Mouse (Mus musculus): ENCODE results near the gene Col4a1.

The Col4a1 gene

DNA sequence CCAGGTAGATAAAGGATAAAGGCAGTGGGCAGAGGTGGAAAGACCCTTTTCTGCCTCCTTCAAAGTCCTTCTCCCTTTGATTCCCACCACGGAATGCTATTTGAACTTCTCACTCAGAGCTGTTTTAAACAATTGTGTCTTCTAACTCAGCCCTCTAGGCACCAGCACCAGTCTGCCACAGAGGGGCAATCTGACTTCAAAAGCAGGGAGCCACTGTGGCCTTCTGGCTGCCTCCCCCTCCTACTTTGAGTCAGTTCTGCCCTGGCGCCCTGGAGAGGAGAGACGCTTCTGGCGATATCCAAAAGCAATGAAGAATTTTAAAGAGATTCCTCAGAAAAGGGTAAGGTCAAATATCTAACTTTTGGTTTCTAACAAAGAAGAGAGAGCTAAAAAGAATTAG lies 82.3 kb downstream of the Col4a1 start:
- no peak for DNase-seq (ENCODE audit: low spot score)

DNA sequence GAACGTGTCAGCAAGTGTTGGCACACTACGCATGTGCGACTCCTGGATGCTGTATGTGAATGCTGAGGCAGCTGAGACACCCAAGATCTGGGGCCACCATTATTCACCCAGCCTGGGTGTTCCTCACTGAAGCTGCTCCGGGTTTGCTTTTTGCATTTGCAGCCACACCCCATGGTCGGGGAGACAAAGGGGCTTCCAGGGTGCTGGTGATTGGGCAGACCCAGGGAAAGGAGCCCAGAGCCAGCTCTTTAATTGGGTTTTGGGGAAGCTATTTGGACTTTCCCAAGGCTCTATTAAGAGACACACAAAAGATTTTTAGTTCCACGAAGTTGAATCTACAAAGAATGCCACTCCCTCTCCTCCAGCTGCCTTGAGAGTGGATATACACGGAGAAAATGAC lies 85.2 kb downstream of the Col4a1 start:
- DNase-seq (ENCODE audit: low spot score), result no peak

DNA sequence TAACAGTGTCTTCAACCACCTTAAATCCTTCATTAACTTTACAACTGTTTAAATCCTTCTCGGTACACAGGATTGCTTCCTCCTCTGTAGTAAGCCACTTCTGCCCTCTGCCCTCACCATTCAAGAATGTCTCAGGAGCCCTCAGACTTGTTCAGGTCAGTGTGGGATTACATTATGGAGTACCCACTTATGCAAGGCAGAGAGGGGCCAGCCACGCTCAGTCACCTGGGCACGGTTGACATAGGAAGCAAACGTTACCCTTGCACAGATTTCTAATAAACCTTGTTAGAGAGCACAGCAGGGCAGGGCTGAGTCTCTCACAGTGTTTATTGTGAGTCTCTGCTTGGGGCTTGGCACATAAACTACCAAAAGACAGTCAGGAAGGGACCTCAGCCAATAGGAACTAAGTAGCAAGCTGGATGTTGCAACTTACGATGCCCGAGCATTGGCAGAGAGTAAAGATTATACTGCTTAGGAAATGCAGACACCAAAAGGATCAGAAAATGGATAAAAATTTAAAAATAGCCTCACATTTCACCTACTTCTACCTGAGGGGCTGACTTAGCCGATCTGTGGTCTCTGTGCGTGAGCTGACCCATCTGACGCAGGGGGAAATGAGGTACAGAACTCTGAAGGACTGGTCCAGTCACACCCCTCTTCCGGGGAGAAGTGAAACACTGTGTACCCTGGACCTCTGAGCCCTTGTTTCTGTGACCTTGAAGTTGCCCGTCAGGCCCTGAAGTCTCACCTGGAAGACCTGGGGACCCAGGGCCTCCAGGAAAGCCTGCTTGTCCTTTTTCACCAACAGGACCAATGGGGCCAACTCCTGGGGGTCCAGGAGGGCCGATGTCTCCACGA lies 86.8 kb downstream of the Col4a1 start:
- no peak for DNase-seq (ENCODE audit: low spot score)

DNA sequence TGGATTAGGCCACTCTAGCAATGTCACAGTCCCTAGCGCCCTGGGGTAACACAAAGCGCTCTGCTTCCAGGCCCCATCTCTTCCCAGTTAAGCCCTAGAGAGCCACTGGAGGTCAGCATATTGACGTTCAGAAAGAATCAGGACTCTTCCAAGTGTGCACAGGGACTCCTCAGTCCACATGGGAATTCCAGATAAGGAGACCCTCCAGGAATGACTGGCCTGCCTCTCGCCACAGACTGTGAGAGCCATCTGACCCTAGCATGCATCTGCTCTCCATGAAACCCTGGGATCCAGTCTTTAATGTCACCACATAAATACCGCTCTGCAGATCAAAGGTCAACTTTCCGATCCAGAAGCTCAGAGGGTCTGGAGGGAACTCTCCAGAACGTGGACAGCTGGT lies 88.4 kb downstream of the Col4a1 start:
- DNase-seq (ENCODE audit: low spot score), result no peak

DNA sequence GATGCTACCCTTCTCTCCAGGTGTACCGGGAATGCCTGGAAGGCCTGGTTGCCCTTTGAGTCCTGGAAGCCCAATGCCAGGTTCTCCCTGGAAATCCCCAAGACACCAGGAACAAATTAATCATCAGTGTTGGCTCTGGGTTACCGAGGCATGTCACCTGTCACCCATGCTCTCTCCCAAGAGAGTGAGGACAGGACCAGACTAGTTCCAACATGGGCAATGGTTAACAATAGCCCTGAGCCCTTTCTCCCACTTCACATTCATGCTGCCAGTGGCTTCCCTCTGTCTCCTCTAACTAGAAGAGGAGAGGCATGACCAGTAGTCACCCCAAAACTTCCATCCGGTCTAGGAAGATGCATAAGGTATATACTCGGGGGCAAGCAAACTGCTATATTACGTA lies 91.3 kb downstream of the Col4a1 start:
- no peak for DNase-seq (ENCODE audit: low spot score)

DNA sequence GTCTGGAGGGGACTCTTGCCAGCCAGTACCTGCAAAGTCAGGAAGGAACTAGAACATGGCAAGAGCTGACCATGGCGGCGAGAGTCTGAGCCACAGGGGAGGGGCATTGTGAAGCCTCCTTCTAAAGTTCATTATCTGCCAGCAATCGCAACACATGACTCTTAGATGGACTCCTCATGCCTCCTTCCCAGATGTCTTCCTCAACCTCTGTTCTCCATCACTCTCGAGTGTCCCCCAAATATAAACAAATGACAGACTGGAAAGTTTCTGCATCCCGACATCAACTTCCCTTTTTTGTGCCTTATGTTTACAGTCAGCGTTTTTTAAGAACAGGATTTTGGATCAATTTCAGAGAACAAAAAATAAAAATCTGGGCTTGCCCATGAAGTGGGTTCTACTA lies 93.3 kb downstream of the Col4a1 start:
- DNase-seq (ENCODE audit: low spot score), result no peak

DNA sequence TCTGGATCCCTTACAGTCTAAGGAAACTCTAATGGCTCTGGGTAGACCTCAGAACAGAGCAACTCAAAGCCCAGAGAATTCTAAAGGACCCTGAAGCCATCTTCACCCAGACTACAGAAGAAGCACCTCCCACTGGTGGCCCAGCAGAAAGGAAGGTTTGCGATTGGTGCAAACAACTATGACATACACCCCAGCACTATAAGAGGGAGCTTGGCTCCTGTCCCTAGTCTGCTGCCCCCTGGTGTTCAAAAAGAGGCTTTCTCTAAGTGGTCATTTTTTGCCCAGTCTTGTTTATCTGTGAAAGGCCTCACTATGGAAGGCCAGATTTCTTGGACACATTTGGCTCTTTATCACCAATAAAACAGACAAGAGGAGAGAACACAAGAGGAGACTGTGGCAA lies 97.4 kb downstream of the Col4a1 start:
- peak; percentile 30 for DNase-seq (ENCODE audit: low spot score)

DNA sequence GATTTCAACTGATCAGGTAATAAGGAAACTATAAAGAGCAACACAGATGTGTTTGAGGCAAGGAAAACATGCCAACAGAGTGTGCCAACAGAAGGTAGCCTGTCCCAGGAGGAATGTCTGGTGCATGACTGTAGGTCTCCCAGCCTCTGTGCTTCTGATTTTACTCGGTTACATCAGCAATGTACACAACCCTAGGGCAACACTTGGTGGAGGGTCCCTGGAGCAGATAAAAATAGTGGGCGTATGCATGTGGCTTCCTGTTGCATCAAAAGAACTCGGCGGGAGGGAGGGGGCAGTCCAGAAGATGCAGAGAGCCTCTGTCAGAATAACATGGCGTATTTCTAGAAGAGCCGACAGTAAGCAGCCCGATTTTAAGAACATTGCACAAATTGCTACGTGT lies 106.1 kb downstream of the Col4a1 start:
- DNase-seq (ENCODE audit: low spot score), result no peak

DNA sequence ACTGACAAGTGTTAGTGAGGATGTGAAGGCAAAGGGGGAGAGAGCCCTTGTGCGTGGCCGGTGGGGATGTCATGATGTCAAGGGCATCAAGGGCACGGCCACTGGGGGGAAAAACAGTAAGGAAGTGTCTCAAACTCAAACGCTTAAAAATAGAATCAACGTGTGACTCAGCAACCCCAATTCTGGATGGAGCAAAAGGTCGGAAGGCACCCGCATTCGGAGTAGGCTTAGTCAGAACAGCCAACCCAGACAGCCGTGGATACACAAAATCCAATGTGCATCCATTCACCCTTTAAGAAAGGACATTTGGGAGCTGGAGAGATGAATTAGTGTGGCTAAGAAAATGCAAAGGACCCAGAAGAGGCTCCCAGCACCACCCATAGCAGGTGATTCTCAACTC lies 107.1 kb downstream of the Col4a1 start:
- DNase-seq (ENCODE audit: low spot score), result no peak

DNA sequence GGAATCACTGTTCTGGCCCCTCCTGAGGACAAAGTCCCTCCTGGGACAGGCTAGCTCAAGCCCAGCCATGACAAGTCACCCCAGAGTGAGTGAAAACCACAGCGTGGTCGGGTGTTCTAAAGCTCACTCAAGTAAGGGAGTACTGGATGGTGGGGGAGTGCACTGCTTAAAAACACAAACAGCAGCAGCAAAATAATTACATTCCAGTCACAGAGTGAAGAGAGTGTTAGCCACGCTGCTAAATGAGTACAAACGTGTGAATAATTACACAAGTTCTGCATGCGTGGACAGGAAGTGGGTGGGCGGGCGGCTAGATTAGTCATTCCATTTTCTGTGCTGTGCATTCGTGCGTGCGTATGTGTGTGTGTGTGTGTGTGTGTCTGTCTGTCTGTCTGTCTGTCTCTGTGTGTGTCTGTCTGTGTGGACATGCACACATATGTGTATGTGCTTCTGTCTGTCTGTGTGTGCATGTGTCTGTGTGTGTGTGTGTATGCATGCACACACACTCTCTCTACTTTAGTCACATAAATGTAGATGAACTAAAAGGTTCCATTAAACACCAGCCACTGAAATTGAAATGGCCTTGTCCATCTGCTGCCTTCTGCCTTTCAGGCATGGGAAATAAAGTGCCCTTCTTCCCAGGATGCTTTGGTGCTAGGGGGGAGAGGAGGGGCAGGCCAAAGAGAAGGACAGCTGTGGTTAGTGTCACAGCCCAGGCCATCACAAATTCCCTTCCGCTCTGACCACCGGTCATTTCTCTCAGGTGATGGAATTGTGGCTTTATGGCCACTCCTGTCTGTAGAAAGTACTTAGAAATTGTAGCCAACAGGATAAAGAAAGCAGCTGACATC lies 109.1 kb downstream of the Col4a1 start:
- no peak for DNase-seq (ENCODE audit: low spot score)

DNA sequence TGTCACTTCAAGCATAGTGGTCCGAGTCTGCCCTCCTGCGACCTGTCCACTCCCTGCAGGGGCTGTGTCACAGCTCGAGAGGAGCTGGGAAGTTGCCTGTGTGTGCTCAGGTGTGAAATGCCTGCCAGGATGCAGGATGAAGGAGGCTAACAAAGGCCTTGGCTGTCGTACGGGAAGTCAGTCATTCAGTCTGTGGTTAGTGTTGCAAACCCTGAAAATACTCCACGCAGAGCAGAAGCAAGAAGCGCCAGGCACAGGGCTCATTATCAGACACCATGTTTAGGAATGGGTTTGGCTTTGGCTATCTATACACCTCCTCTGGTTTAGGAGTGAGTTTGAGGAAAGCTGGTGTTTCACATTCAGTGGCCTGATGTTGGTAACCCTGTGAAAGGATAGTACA lies 114.0 kb downstream of the Col4a1 start:
- no peak for DNase-seq (ENCODE audit: low spot score)

DNA sequence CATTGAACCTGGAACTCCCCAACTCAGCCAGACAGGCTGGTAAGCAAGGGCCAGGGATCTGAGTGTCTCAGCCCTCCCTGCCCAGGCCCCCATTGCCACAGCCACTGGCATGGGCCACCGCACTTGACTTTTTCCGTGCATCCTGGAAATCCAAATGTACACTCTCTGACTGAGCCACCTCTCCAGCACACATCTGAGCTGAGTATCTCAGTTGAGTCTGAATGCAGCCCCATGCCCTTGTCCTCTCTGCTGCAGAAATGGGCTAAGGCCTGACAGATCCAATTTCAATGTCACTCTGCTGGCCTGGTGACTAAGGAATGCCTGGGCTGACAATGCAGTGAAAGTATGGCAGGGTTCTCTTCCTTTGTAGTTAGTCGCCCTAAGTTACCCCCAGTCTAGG lies 114.6 kb downstream of the Col4a1 start:
- no peak for DNase-seq (ENCODE audit: low spot score)

DNA sequence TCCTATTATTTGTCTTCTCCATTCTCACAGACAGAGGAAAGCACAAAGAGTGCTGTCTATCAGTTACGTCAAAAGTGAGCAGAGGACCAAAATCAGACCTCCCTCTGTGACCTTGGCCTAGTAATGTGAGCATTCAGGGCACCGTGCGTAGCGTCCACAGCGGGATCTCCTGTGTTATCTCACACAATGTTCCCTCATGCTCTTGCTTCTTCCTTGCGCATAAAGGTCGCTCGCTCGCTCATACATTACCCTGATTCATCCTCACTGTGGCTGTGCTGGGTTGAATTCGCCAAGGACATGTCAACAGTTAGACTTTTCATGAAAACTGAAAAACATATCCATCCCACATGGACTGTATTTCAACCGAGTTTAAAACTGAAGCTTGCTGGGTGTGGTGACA lies 115.4 kb downstream of the Col4a1 start:
- no peak for DNase-seq (ENCODE audit: low spot score)

DNA sequence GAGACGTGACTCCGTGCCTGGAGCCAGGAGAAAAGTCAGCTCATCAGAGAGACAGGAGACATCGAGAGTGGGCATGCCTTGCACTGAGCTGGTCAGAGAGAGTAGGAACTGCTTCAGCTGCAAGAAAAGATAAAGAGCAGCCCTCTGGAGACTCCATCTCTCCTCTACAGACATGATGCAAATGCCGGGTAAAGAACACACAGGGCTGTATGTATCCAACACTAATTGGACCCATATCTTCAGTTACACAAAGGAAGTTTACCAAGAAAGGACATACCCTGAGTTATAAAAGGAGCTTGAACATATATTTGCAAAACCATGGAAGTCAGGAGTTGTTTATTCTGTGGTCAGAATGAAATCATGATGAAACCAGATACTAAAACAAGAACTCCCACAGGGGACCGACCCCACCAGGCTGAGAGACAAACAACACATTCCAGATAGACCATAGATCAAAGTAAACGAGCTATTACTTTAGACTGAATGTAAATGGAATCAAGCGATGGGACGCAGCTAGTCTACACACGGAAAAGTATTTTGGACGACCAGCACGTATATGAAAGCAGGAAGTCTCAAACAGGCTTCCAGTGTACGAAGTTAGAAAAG lies 119.8 kb downstream of the Col4a1 start:
- no peak for DNase-seq (ENCODE audit: low spot score)

DNA sequence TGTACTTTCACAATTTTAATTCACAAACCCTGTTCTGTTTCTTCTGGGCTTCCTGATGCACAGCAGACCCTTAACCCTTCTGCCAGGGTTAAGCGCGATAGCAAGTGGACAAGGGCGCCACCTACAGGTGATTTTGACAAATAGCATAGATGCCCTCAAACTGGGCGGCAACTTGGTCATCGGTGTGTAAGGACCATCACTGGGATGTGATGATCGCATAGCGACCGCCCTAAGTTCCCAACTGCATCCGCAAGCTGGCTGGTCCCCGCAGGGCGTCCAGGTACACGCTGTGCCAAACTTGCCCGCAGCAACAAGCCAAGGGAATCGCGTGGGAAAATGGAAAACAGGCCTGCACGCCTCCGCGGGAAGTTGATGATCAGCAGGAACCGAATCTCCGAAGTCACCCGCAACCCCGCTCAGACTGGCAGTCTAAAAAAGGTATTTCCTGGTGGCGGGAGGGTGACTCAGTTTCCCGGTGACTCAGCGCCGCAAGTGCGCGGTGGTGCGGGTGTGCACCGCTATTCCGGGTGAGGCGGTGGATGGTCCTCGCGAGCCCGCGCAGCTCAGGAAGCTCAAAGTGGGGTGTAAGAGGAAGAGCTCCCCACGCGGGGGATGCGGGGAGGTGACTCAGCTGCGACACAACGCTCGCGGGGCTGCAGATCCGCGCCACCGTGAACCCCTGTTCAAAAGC lies 124.9 kb downstream of the Col4a1 start:
- DNase-seq (ENCODE audit: low spot score), result peak; percentile 45

DNA sequence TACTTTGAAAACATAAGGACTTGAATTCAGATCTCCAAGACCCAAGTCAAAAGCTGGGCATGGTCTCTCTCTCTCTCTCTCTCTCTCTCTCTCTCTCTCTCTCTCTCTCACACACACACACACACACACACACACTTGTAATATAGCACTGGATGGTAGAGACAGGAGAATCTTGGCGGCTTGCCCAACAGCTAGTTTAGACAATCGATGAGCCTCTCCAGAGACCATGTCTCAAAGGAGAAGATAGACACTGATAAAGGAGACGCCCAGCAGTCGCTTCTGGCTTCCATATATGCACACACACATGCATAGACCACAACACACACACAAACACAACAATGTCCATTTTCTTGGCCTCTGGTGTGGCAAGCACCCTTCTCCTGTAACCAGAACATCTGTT lies 126.2 kb downstream of the Col4a1 start:
- DNase-seq (ENCODE audit: low spot score), result no peak

DNA sequence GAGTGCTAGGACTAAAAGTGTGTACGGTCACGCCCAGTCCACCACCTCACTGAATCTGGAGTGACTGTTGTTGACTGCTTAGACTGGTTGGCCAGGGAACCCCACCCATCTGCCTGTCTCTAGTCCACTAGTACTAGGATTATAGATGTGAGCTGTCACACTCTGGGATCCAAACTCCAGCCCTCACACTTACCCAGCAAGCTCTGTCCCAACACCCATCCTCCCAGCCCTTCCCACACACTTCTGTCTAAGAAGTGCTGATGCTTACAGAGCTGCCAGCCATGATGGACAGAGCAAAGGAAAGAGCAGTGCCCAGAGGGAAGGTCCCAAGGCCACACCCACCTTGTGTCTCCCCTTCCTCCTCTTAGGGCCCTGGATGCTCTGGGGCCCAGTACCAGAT lies 127.0 kb downstream of the Col4a1 start:
- DNase-seq (ENCODE audit: low spot score), result no peak

DNA sequence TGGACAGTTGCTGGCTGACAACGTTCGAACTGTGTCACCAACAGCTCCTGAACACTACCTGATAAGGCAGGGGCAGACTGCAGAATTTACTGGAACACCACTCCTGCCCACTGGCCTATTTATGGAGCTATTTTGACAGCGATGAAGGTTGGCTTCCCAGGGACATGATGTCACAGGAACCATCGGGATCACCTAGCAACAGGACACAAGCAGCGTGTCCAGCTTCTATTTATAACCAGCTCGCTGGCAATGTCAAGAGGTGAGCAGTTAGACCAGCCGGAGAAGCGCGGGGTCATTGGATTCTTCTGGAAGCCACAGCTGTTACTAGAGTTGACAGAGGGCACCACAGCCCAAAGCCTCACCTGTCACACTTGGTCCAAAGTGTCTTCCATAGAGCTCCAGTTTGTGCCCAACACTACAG lies 129.0 kb downstream of the Col4a1 start:
- no peak for DNase-seq (ENCODE audit: low spot score)

DNA sequence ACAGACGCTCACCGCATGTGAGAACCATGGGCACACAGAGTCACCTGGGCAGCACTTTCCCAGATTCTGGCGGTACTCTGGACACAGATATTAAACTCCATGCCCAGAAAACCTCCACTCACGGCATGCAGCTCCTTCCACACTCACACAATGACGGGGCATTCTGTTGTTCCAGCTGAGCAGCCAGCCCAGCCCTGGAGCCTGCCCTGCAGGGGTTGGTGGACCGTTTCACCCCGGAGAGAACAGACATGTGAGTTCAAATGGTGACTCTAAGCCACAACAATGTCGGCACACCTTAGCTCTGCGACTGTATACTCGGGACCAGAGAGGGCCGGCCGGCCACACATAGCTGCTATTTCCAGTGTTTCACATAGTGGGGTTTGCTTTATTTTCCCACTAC lies 130.0 kb downstream of the Col4a1 start:
- no peak for DNase-seq (ENCODE audit: low spot score)

DNA sequence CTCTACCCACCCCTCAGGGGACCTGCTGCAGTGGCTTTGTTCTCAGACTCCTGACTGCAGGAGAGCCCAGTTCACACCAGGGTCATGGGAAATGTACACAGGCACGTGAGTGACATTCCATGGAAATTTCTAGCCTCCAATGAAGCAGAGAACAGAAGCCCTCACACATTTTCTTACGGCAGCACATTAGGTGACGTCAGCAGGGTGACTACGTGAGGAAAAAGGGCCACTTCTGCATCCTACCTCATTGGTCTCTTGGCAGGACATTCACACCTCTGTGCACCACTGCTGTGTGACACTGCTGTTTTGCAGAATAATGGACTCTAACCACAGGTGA lies 130.5 kb downstream of the Col4a1 start:
- DNase-seq (ENCODE audit: low spot score), result no peak

DNA sequence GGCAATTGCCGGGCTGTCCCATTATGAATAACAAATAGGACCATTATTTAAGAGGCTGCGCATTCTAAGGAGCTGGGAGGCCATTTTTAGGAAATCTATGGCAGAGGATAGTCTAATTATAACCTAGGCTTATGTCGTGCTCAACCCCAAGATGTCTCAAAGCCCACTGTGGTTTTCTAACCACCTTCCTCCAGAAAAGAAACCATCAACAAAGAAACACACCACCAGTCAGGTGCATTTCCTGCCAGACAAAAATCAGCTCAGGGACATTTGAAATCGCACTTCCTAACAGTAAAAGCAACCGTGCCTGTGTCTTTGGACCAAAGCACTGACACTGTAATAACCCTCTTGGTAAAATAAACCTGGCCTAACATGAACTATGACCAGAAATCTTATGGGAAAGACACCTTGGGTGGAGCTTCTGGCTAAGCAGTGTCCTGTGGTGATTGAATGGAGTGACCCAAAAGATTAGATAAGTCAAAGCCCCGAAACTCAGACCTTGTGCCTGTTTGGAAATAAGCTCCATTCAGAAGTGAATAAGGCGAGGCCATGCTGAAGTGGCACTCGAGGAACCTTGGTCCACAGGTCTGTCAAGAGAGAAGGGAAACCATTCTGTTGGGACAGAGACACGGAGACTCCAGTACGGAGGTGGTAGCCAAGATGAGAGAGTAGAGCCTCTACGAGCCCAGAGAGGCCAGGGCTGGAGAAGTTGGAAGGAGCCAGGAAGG lies 131.0 kb downstream of the Col4a1 start:
- no peak for DNase-seq (ENCODE audit: low spot score)

DNA sequence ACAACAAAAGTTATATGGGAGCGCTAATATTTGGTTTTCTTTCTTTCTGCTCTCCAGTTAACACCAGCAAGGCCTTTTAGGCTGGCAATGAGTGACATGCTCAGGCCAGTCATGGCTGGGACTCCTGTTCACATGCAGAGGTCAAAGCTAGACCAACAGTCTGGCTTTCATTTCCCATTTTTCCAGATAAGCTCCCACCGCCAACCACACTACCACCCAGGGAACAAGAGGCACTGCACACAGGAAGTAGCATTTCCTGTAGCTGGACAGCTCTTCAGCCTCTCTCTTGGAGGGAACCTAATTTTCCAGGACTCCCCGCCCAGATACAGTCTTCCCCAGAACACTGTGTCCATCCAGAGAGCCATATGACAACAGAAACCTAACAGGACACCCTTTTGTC lies 132.8 kb downstream of the Col4a1 start:
- no peak for DNase-seq (ENCODE audit: low spot score)

All from c-Kit-positive CD71-positive TER-119-positive erythroid progenitor cells, embryonic 14.5 days (primary cell).